Mouse (Mus musculus): Measurements from ENCODE around the gene Serpine1. TPM values are rescaled to one million over a fixed set of nuclear protein-coding genes. Genes with fewer than 3 reads are reported as not detected.

Gene Serpine1
- polyA plus RNA-seq, 1 experiment = 33.4 TPM

DNA sequence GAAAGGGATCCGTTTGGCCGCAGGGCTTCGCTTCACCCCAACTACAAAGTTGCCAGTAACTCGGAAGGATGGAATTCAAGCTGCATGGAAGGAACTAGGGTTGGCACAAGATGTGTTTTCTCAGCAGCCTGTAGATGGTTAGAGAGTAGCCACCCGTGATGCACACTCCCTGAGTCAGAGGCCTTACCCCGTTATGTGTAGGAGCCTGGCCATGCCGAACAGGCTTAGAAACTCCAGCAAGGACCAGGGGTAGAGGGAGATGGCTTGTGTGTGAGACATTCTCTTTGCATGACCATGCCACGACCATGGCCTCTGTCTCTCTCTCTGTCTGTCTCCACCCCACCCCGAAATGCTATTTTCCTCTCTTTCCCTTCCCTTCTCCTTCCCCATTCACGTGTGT, 30.0 kb upstream of the Serpine1 start:
- no peaks in the 10 kb centered on the region for H3K36me3 ChIP-seq (ENCODE audit: control insufficient read depth, insufficient read depth, low read length, poor library complexity, severe bottlenecking)
- H3K4me3 ChIP-seq (ENCODE audit: low read depth, low read length) = no peak overlapping the region
- no peaks in the 10 kb centered on the region for H3K27me3 ChIP-seq (ENCODE audit: control insufficient read depth, insufficient read depth, low read length, poor library complexity, severe bottlenecking)
- no peaks in the 10 kb centered on the region for H3K9me3 ChIP-seq (replicated peaks; ENCODE audit: control insufficient read depth, insufficient read depth, low read length, poor library complexity, severe bottlenecking)
- no peak overlapping the region for H3K27ac ChIP-seq (ENCODE audit: insufficient read depth, low read length)
- no peak overlapping the region for H3K9ac ChIP-seq (ENCODE audit: low read depth, poor library complexity, severe bottlenecking)
- TF ChIP-seq EP300 (IDR thresholded peaks at IDR 0.05; ENCODE audit: insufficient read depth, low read depth, low read length) (no peak), POLR2A (IDR thresholded peaks at IDR 0.05; ENCODE audit: insufficient read depth, low read length) (no peak), CTCF (IDR thresholded peaks at IDR 0.05; ENCODE audit: low read depth, low read length) (no peak)
- H3K4me1 ChIP-seq (ENCODE audit: control insufficient read depth, insufficient read depth, low read length) = peaks cover 2% of the 10 kb centered on the region

DNA sequence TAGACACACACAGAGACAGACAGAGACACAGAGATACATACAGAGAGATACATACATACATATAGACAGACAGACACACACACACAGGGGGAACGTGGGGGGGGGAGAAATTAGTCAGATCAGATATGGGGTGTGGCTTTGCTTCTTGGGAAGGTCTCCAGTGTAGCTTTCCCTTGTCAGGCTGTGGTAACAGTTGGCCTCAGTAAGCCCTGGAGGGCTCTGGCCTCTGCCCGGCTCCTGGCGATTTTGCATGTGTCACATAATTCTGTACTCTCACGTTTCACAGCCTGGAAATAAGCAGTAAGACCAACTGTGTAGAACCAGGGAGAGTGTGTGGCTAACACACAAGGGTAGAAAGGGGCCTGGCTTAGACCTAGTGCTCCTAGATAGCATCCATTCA, 28.6 kb upstream of the Serpine1 start:
- Histone ChIP-seq H3K4me1 (ENCODE audit: control insufficient read depth, insufficient read depth, low read length) (peaks cover 2% of the 10 kb centered on the region), H3K27ac (ENCODE audit: insufficient read depth, low read length) (no peak overlapping the region), H3K9ac (ENCODE audit: low read depth, poor library complexity, severe bottlenecking) (no peak overlapping the region), H3K36me3 (ENCODE audit: control insufficient read depth, insufficient read depth, low read length, poor library complexity, severe bottlenecking) (no peaks in the 10 kb centered on the region), H3K27me3 (ENCODE audit: control insufficient read depth, insufficient read depth, low read length, poor library complexity, severe bottlenecking) (no peaks in the 10 kb centered on the region), H3K4me3 (ENCODE audit: low read depth, low read length) (no peak overlapping the region), H3K9me3 (replicated peaks; ENCODE audit: control insufficient read depth, insufficient read depth, low read length, poor library complexity, severe bottlenecking) (no peaks in the 10 kb centered on the region)
- no peak for TF ChIP-seq CTCF (IDR thresholded peaks at IDR 0.05; ENCODE audit: low read depth, low read length)
- no peak for TF ChIP-seq EP300 (IDR thresholded peaks at IDR 0.05; ENCODE audit: insufficient read depth, low read depth, low read length)
- TF ChIP-seq POLR2A (IDR thresholded peaks at IDR 0.05; ENCODE audit: insufficient read depth, low read length) = no peak

DNA sequence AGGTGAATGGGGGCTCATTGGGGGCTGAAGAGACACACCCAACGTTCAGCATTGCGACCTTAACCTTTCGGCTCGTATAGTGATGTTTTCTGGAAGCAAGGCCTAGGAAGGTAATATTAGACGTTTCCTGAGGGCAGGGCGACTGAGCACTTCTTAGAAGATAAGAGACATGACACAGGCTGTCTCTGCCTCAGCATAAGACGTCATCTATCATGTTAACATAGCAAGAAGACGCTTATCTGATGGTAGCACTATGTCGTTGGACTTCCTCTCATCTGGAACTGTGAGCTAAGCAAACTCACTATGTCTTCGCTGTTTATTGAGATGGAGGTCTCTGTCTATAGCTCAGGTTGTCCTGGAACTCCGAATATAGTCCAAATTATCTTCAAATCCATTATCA, 26.4 kb upstream of the Serpine1 start:
- H3K27me3 ChIP-seq (ENCODE audit: control insufficient read depth, insufficient read depth, low read length, poor library complexity, severe bottlenecking) = no peaks in the 10 kb centered on the region
- no peaks in the 10 kb centered on the region for H3K9me3 ChIP-seq (replicated peaks; ENCODE audit: control insufficient read depth, insufficient read depth, low read length, poor library complexity, severe bottlenecking)
- H3K4me1 ChIP-seq (ENCODE audit: control insufficient read depth, insufficient read depth, low read length) = peaks cover 2% of the 10 kb centered on the region
- H3K36me3 ChIP-seq (ENCODE audit: control insufficient read depth, insufficient read depth, low read length, poor library complexity, severe bottlenecking) = no peaks in the 10 kb centered on the region
- TF ChIP-seq CTCF (IDR thresholded peaks at IDR 0.05; ENCODE audit: low read depth, low read length) (no peak), EP300 (IDR thresholded peaks at IDR 0.05; ENCODE audit: insufficient read depth, low read depth, low read length) (no peak), POLR2A (IDR thresholded peaks at IDR 0.05; ENCODE audit: insufficient read depth, low read length) (no peak)
- H3K9ac ChIP-seq (ENCODE audit: low read depth, poor library complexity, severe bottlenecking) = no peak overlapping the region
- no peak overlapping the region for H3K4me3 ChIP-seq (ENCODE audit: low read depth, low read length)
- no peak overlapping the region for H3K27ac ChIP-seq (ENCODE audit: insufficient read depth, low read length)

DNA sequence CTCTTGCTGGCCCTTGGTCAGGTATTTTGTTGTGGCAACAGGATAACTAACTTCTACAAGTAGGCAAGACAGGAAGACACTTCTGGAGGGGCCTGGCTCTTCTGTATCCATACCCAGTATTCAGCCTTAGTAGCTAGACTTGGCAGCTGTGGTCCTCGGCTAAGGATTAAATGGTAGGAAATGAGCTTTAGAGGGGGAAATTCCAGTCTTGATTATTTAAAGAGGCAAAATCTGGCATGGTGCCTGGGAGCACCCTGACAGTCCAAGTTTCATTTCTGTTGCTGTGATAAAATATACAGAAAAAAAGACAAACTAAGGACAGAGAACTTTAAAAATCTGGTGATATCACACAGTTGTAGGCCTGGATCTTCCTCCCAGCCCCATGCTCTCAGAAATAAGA, 24.0 kb upstream of the Serpine1 start:
- no peak overlapping the region for H3K27ac ChIP-seq (ENCODE audit: insufficient read depth, low read length)
- TF ChIP-seq POLR2A (IDR thresholded peaks at IDR 0.05; ENCODE audit: insufficient read depth, low read length) (no peak), EP300 (IDR thresholded peaks at IDR 0.05; ENCODE audit: insufficient read depth, low read depth, low read length) (no peak)
- no peak overlapping the region for H3K9ac ChIP-seq (ENCODE audit: low read depth, poor library complexity, severe bottlenecking)
- no peaks in the 10 kb centered on the region for H3K27me3 ChIP-seq (ENCODE audit: control insufficient read depth, insufficient read depth, low read length, poor library complexity, severe bottlenecking)
- no peaks in the 10 kb centered on the region for H3K4me1 ChIP-seq (ENCODE audit: control insufficient read depth, insufficient read depth, low read length)
- H3K9me3 ChIP-seq (replicated peaks; ENCODE audit: control insufficient read depth, insufficient read depth, low read length, poor library complexity, severe bottlenecking) = no peaks in the 10 kb centered on the region
- no peak overlapping the region for H3K4me3 ChIP-seq (ENCODE audit: low read depth, low read length)
- H3K36me3 ChIP-seq (ENCODE audit: control insufficient read depth, insufficient read depth, low read length, poor library complexity, severe bottlenecking) = no peaks in the 10 kb centered on the region

GRCm38 (mm10) chr5:137095135-137095534, 23.1 kb upstream of the Serpine1 start:
- Histone ChIP-seq H3K4me1 (ENCODE audit: control insufficient read depth, insufficient read depth, low read length) (no peaks in the 10 kb centered on the region), H3K27ac (ENCODE audit: insufficient read depth, low read length) (no peak overlapping the region), H3K36me3 (ENCODE audit: control insufficient read depth, insufficient read depth, low read length, poor library complexity, severe bottlenecking) (no peaks in the 10 kb centered on the region), H3K9ac (ENCODE audit: low read depth, poor library complexity, severe bottlenecking) (no peak overlapping the region), H3K4me3 (ENCODE audit: low read depth, low read length) (no peak overlapping the region), H3K27me3 (ENCODE audit: control insufficient read depth, insufficient read depth, low read length, poor library complexity, severe bottlenecking) (no peaks in the 10 kb centered on the region), H3K9me3 (replicated peaks; ENCODE audit: control insufficient read depth, insufficient read depth, low read length, poor library complexity, severe bottlenecking) (no peaks in the 10 kb centered on the region)
- no peak for TF ChIP-seq EP300 (IDR thresholded peaks at IDR 0.05; ENCODE audit: insufficient read depth, low read depth, low read length)
- no peak for TF ChIP-seq CTCF (IDR thresholded peaks at IDR 0.05; ENCODE audit: low read depth, low read length)
- TF ChIP-seq POLR2A (IDR thresholded peaks at IDR 0.05; ENCODE audit: insufficient read depth, low read length) = no peak

DNA sequence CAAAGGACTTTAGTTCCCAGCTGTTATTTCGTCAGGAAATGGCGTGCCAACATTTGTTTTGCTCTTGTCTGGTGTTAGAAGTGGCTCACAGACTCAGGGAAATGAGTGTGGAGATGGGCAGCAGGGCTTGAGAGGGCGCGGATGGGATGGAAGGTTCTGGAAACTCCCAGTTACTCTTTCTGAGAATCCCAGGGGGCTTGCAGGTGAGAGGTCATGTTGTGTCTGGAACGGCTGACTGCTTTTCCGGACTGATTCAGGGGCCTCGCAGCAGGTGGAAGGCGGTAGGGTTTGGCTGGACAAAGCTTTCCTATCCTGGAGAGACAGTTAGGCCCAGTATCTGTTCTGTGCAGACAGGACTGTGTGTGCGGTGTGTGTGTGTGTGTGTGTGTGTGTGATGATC, 21.7 kb upstream of the Serpine1 start:
- TF ChIP-seq POLR2A (IDR thresholded peaks at IDR 0.05; ENCODE audit: insufficient read depth, low read length) (no peak), EP300 (IDR thresholded peaks at IDR 0.05; ENCODE audit: insufficient read depth, low read depth, low read length) (no peak), CTCF (IDR thresholded peaks at IDR 0.05; ENCODE audit: low read depth, low read length) (no peak)
- H3K27me3 ChIP-seq (ENCODE audit: control insufficient read depth, insufficient read depth, low read length, poor library complexity, severe bottlenecking) = no peaks in the 10 kb centered on the region
- no peak overlapping the region for H3K9ac ChIP-seq (ENCODE audit: low read depth, poor library complexity, severe bottlenecking)
- no peak overlapping the region for H3K27ac ChIP-seq (ENCODE audit: insufficient read depth, low read length)
- H3K4me1 ChIP-seq (ENCODE audit: control insufficient read depth, insufficient read depth, low read length) = no peaks in the 10 kb centered on the region
- no peaks in the 10 kb centered on the region for H3K36me3 ChIP-seq (ENCODE audit: control insufficient read depth, insufficient read depth, low read length, poor library complexity, severe bottlenecking)
- H3K9me3 ChIP-seq (replicated peaks; ENCODE audit: control insufficient read depth, insufficient read depth, low read length, poor library complexity, severe bottlenecking) = no peaks in the 10 kb centered on the region
- no peak overlapping the region for H3K4me3 ChIP-seq (ENCODE audit: low read depth, low read length)

All from ES-Bruce4 (cell line).